Mouse (Mus musculus) embryonic facial prominence, embryonic 14.5 days (tissue): ENCODE data around the gene Tmod4. TPM values are rescaled to one million over a fixed set of nuclear protein-coding genes. Genes with fewer than 3 reads are reported as not detected.
A peak's percentile ranks its signal among the peaks of the same experiment; 100 is the strongest.
"Not testable (repeated sequence)": the region's sequence is repeated elsewhere in the genome, so short reads cannot be mapped to it uniquely, and the experiment has no call there.

Experiments
- ATAC-seq: fragments of 200-750 bp; cut with Nextera tagmentation; 2 replicates; pipeline ENCODE4 v1.8.0; 2017; ENCODE audit warnings: low read depth, moderate number of reproducible peaks, moderate TSS enrichment
- DNase-seq: peaks from one replicate; pipeline ENCODE4 v3.0.0-alpha.2; 2015; ENCODE audit warnings: low spot score
- H3K27ac ChIP-seq: fragments of 300-500 bp; sonication (generic); replicated peaks from 2 replicates; pipeline ENCODE4 v1.5.1; 2014; ENCODE audit warnings: low read depth, mild to moderate bottlenecking, low read length, moderate library complexity
- H3K27me3 ChIP-seq: fragments of 300-500 bp; sonication (generic); replicated peaks from 2 replicates; pipeline ENCODE4 v1.6.1; 2014; ENCODE audit warnings: low read length; ENCODE audit not compliant: control insufficient read depth, insufficient read depth
- H3K36me3 ChIP-seq: fragments of 300-500 bp; sonication (generic); 2 replicates; pipeline ENCODE4 v1.6.1; 2014; ENCODE audit warnings: low read length, mixed read lengths; ENCODE audit not compliant: control insufficient read depth, insufficient read depth
- H3K4me1 ChIP-seq: fragments of 300-500 bp; sonication (generic); 2 replicates; pipeline ENCODE4 v1.6.1; 2014; ENCODE audit warnings: antibody characterized with exemption, low read length; ENCODE audit not compliant: control insufficient read depth, insufficient read depth
- H3K4me2 ChIP-seq: fragments of 300-500 bp; sonication (generic); 2 replicates; pipeline ENCODE4 v1.6.1; 2014; ENCODE audit warnings: low read depth, mild to moderate bottlenecking, low read length, moderate library complexity, mixed read lengths
- H3K4me3 ChIP-seq: fragments of 300-500 bp; sonication (generic); 2 replicates; pipeline ENCODE4 v1.5.1; 2014; ENCODE audit warnings: low read depth, mild to moderate bottlenecking, low read length
- H3K9ac ChIP-seq: fragments of 300-500 bp; sonication (generic); 2 replicates; pipeline ENCODE4 v1.6.1; 2014; ENCODE audit warnings: low read depth, mild to moderate bottlenecking, low read length, moderate library complexity, mixed read lengths
- H3K9me3 ChIP-seq: fragments of 300-500 bp; sonication (generic); 2 replicates; pipeline ENCODE4 v1.6.1; 2016; ENCODE audit warnings: low read length; ENCODE audit not compliant: control insufficient read depth
- WGBS: fragments of 180-500 bp; shearing (Covaris S2); extraction: QIAGEN DNeasy Blood & Tissue Kit; methylation state at CpG from one replicate; pipeline ENCODE4 v1.1.7; 2014; 5-methylcytosine and 5-hydroxymethylcytosine counted together
- polyA plus RNA-seq: library from polyadenylated mRNA; unstranded; fragments of >200 nt; fragmentation: Nextera tagmentation; extraction: Ambion mirVana; gene quantifications from 2 replicates; pipeline ENCODE4 v1.2.1, GENCODE M21; 2014

Gene Tmod4
- polyA plus RNA-seq: 6.4 and 9.7 TPM in 2 replicates

- Histone ChIP-seq H3K9me3 (no peaks in the 10 kb centered on the region), H3K4me2 (0 out of 2 replicates have a peak within 1 kb of the TSS, but pooled peaks have one; percentile 4), H3K9ac (no peak within 1 kb of the TSS), H3K4me1 (peaks cover 7% of the 10 kb centered on the region), H3K27me3 (no peaks in the 10 kb centered on the region), H3K4me3 (no peak within 1 kb of the TSS), H3K27ac (peak within 1 kb of the TSS; percentile 65), H3K36me3 (peaks cover 45% of the 10 kb centered on the region)
- WGBS: 48% methylated on average over 6 of the region's 6 CpGs
- no peak for DNase-seq
- ATAC-seq: peak; percentile 27; the same call in 1 of the 2 replicates
Measured at GRCm38 (mm10) chr3:95124246-95124645, at the start of gene Tmod4. Tmod4 (plus strand) TSS chr3:95124476.

DNA sequence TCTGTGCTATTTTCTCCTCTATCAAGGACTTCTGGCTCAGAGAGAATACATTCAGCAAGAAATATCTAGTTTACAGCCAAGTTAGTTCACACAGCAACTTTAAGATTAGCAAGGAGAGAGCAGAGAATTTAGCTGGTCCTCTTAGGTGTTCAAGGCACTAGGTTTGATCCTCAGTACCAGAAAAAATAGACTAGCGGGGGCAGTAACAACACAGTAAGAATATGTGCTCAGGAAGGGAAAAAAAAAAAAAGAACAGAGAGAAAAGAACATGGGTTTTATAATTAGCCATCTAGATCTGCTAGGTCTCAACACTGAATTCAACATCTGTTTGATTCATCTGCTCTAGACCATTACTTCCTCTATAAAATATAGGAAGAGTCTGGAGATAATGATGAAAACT is 36.2 kb upstream of the Tmod4 start:
- Histone ChIP-seq H3K9ac (no peak overlapping the region), H3K9me3 (no peaks in the 10 kb centered on the region), H3K4me3 (no peak overlapping the region), H3K4me2 (no peak overlapping the region), H3K27me3 (no peaks in the 10 kb centered on the region), H3K4me1 (no peaks in the 10 kb centered on the region), H3K27ac (no peak overlapping the region), H3K36me3 (peaks cover 8% of the 10 kb centered on the region; the same call in 1 of the 2 replicates)
- DNase-seq (no peak), ATAC-seq (no peak)
- 97% methylated on average over 1 of the region's 1 CpGs for WGBS

DNA sequence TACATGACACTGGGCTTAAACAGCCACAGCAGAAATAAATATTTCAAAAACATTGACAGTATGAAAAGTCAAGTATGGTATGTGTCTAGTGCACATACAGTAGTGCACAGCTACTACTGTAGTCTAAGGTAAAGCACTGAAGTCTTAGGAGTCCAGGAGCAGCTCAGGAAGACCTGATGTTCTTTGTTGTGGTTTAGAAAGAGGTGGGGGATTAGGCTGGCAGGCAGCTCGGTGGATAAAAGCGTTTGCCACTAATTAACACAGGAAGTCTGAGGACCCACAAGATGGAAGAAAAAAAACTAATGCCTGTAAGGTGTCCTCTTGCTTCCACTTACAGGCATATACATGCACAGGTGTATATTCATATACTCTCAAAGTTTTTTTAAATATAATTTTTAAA is 23.4 kb upstream of the Tmod4 start:
- Histone ChIP-seq H3K4me3 (no peak overlapping the region), H3K9me3 (no peaks in the 10 kb centered on the region), H3K4me2 (no peak overlapping the region), H3K27ac (no peak overlapping the region), H3K9ac (no peak overlapping the region), H3K27me3 (no peaks in the 10 kb centered on the region), H3K4me1 (peaks cover 8% of the 10 kb centered on the region), H3K36me3 (peaks cover 24% of the 10 kb centered on the region)
- WGBS: 33% methylated on average over 2 of the region's 2 CpGs
- ATAC-seq (no peak), DNase-seq (no peak)

- peaks cover 8% of the 10 kb centered on the region for H3K4me1 ChIP-seq
- no peak overlapping the region for H3K27ac ChIP-seq
- DNase-seq: no peak
- H3K36me3 ChIP-seq: peaks cover 17% of the 10 kb centered on the region
- ATAC-seq: no peak
- 60% methylated on average over 4 of the region's 4 CpGs for WGBS
- no peaks in the 10 kb centered on the region for H3K27me3 ChIP-seq
- H3K9ac ChIP-seq: peak overlapping the region; percentile 84
- H3K4me2 ChIP-seq: peak overlapping the region; percentile 80
- H3K9me3 ChIP-seq: no peaks in the 10 kb centered on the region
- peak overlapping the region; percentile 90 for H3K4me3 ChIP-seq
Measured at GRCm38 (mm10) chr3:95105121-95105520, 19.2 kb upstream of the Tmod4 start.

DNA sequence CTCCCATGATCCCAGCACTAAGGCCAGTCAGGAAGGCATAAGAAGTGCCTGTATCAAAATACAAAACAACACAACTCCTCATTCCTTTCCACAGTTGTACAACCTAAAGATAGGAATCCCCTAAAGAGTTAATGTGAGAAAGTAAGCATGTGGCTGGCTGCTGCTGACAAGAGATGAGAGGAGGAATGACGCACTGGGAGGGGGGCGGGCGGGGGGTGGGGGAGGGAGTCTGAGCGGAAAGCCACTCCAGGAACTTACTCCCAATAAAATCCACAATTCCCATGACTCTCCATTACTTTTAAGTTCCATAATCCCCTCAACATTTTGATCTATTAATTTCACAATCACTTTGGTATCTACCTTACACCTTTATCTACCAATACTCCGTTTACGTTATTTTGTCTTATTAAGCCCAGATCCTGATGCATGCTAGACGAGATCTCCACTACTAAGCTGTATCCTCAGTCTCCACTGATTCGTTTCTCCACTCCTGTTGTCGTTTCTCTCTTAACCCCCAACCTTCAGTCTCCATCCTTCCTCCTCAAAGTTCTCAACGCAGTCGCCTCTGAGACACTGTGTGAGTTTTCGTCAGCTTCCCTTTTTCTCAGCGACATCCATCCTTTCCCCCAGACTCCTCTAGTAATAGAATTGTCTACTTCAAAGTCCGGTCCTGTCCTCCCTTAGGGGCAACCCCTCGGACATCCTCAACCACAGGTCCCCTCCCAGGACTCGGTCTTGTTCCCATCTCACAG is 18.5 kb upstream of the Tmod4 start:
- Histone ChIP-seq H3K4me1 (peaks cover 8% of the 10 kb centered on the region), H3K27me3 (no peaks in the 10 kb centered on the region), H3K36me3 (peaks cover 17% of the 10 kb centered on the region), H3K9ac (peak overlapping the region; percentile 84), H3K27ac (peak overlapping the region; percentile 87), H3K4me2 (peak overlapping the region; percentile 80), H3K9me3 (no peaks in the 10 kb centered on the region), H3K4me3 (peak overlapping the region; percentile 90)
- DNase-seq (no peak), ATAC-seq (no peak)
- whole genome bisulfite sequencing: under 1% methylated on average over 16 of the region's 16 CpGs

GRCm38 (mm10) chr3:95106338-95107117 is 17.7 kb upstream of the Tmod4 start, which contains the start of gene Pip5k1a:
Pip5k1a (minus strand) TSS chr3:95106930.
- Histone ChIP-seq H3K27ac (peak within 1 kb of the TSS; percentile 87), H3K4me1 (peaks cover 8% of the 10 kb centered on the region), H3K27me3 (no peaks in the 10 kb centered on the region), H3K4me2 (peak within 1 kb of the TSS; percentile 80), H3K9me3 (no peaks in the 10 kb centered on the region), H3K9ac (peak within 1 kb of the TSS; percentile 84), H3K4me3 (peak within 1 kb of the TSS; percentile 90), H3K36me3 (peaks cover 17% of the 10 kb centered on the region)
- WGBS: under 1% methylated on average over 43 of the region's 51 CpGs
- DNase-seq (peak; percentile 100), ATAC-seq (peak; percentile 92)

DNA sequence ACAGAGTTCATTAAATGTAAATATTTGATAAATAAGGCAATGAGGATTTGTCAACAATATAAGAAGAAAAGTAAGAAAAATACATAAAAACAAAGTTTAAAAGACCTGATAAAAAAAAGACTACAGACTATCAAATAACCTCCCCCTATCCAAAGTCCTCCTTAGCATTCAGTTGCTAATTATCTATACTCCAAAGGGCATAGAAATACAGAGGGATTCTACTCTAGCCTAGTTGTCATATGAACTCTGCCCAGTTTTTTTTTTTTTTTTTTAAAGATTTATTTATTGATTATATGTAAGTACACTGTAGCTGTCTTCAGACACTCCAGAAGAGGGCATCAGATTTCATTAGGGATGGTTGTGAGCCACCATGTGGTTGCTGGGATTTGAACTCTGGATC is 17.0 kb upstream of the Tmod4 start:
- peak overlapping the region; percentile 79 for H3K4me2 ChIP-seq
- H3K4me1 ChIP-seq: peaks cover 15% of the 10 kb centered on the region
- DNase-seq, H3K9me3 ChIP-seq, H3K27me3 ChIP-seq, ATAC-seq, H3K27ac ChIP-seq: not testable (repeated sequence)
- peaks cover 14% of the 10 kb centered on the region for H3K36me3 ChIP-seq
- peak overlapping the region; percentile 90 for H3K4me3 ChIP-seq
- H3K9ac ChIP-seq: 0 out of 2 replicates have a peak overlapping the region, but pooled peaks have one; percentile 53

GRCm38 (mm10) chr3:95107898-95108297 is 16.4 kb upstream of the Tmod4 start:
- DNase-seq (no peak), ATAC-seq (no peak)
- Histone ChIP-seq H3K9ac (no peak overlapping the region), H3K36me3 (peaks cover 9% of the 10 kb centered on the region), H3K9me3 (no peaks in the 10 kb centered on the region), H3K4me3 (no peak overlapping the region), H3K27me3 (no peaks in the 10 kb centered on the region), H3K27ac (no peak overlapping the region), H3K4me2 (no peak overlapping the region), H3K4me1 (peaks cover 20% of the 10 kb centered on the region)
- WGBS: 63% methylated on average over 2 of the region's 2 CpGs
